Mouse (Mus musculus) stomach, embryonic 16.5 days (tissue): ENCODE measurements around the gene Cebpz. TPM values are rescaled to one million over a fixed set of nuclear protein-coding genes. Genes with fewer than 3 reads are reported as not detected.

Source experiments
- ATAC-seq: fragments of 200-750 bp; cut with Nextera tagmentation; 2 replicates; pipeline ENCODE4 v1.8.0; 2017; ENCODE audit warnings: moderate number of reproducible peaks, moderate TSS enrichment; ENCODE audit not compliant: insufficient read depth, low FRiP score
- H3K27ac ChIP-seq: fragments of 300-500 bp; sonication (generic); 2 replicates; pipeline ENCODE4 v1.5.1; 2014; ENCODE audit warnings: low read length
- H3K27me3 ChIP-seq: fragments of 300-500 bp; sonication (generic); 2 replicates; pipeline ENCODE4 v1.6.1; 2014; ENCODE audit warnings: low read length, control low read depth, mixed read lengths; ENCODE audit not compliant: control insufficient read depth, insufficient read depth
- H3K36me3 ChIP-seq: fragments of 300-500 bp; sonication (generic); 2 replicates; pipeline ENCODE4 v1.6.1; 2014; ENCODE audit warnings: low read length; ENCODE audit not compliant: control insufficient read depth, insufficient read depth
- H3K4me1 ChIP-seq: fragments of 300-500 bp; sonication (generic); 2 replicates; pipeline ENCODE4 v1.6.1; 2014; ENCODE audit warnings: low read length, control low read depth, mixed read lengths; ENCODE audit not compliant: control insufficient read depth, insufficient read depth
- H3K4me2 ChIP-seq: fragments of 300-500 bp; sonication (generic); 2 replicates; pipeline ENCODE4 v1.6.1; 2014; ENCODE audit warnings: low read depth, low read length, mixed read lengths
- H3K4me3 ChIP-seq: fragments of 300-500 bp; sonication (generic); replicated peaks from 2 replicates; pipeline ENCODE4 v1.5.1; 2014; ENCODE audit warnings: mild to moderate bottlenecking, low read length
- H3K9ac ChIP-seq: fragments of 300-500 bp; sonication (generic); 2 replicates; pipeline ENCODE4 v1.6.1; 2014; ENCODE audit warnings: low read length
- H3K9me3 ChIP-seq: fragments of 300-500 bp; sonication (generic); replicated peaks from 2 replicates; pipeline ENCODE4 v1.6.1; 2016; ENCODE audit warnings: low read length, control low read depth; ENCODE audit not compliant: control insufficient read depth
- WGBS: fragments of 180-500 bp; shearing (Covaris S2); extraction: QIAGEN DNeasy Blood & Tissue Kit; methylation state at CpG from one replicate; pipeline ENCODE4 v1.1.7; 2014; 5-methylcytosine and 5-hydroxymethylcytosine counted together
- polyA plus RNA-seq: library from polyadenylated mRNA; unstranded; fragments of >200 nt; fragmentation: Nextera tagmentation; extraction: Ambion mirVana; gene quantifications from 2 replicates; pipeline ENCODE4 v1.2.1, GENCODE M21; 2015

Gene Cebpz
- polyA plus RNA-seq, 1 experiment from 2014 or later = 48.2 TPM

GRCm38 (mm10) chr17:78888554-78888953, 48.3 kb downstream of the Cebpz start:
- H3K4me2 ChIP-seq = no peak overlapping the region
- no peaks in the 10 kb centered on the region for H3K4me1 ChIP-seq
- H3K9ac ChIP-seq = no peak overlapping the region
- H3K4me3 ChIP-seq = no peak overlapping the region
- H3K27me3 ChIP-seq = no peaks in the 10 kb centered on the region
- H3K27ac ChIP-seq = no peak overlapping the region
- H3K9me3 ChIP-seq = no peaks in the 10 kb centered on the region; the same call in 1 of the 2 replicates
- no peaks in the 10 kb centered on the region for H3K36me3 ChIP-seq
- ATAC-seq = no peak
- WGBS = 77% methylated on average over 4 of the region's 4 CpGs

- H3K36me3 ChIP-seq = no peaks in the 10 kb centered on the region
- H3K4me3 ChIP-seq = no peak overlapping the region
- H3K9ac ChIP-seq = no peak overlapping the region
- WGBS = 77% methylated on average over 5 of the region's 5 CpGs
- no peak overlapping the region for H3K27ac ChIP-seq
- peaks cover 5% of the 10 kb centered on the region for H3K4me1 ChIP-seq
- ATAC-seq = no peak
- H3K27me3 ChIP-seq = no peaks in the 10 kb centered on the region
- no peak overlapping the region for H3K4me2 ChIP-seq
- H3K9me3 ChIP-seq = no peaks in the 10 kb centered on the region; the same call in 1 of the 2 replicates
Observed at GRCm38 (mm10) chr17:78885286-78886065, 51.4 kb downstream of the Cebpz start.

GRCm38 (mm10) chr17:78883291-78883690, 53.6 kb downstream of the Cebpz start:
- no peak overlapping the region for H3K4me2 ChIP-seq
- H3K27me3 ChIP-seq = no peaks in the 10 kb centered on the region
- H3K36me3 ChIP-seq = no peaks in the 10 kb centered on the region
- 88% methylated on average over 4 of the region's 4 CpGs for WGBS
- no peak overlapping the region for H3K9ac ChIP-seq
- H3K4me3 ChIP-seq = no peak overlapping the region
- ATAC-seq = no peak
- peaks cover 5% of the 10 kb centered on the region for H3K4me1 ChIP-seq
- H3K27ac ChIP-seq = no peak overlapping the region
- H3K9me3 ChIP-seq = no peaks in the 10 kb centered on the region; the same call in 1 of the 2 replicates

DNA sequence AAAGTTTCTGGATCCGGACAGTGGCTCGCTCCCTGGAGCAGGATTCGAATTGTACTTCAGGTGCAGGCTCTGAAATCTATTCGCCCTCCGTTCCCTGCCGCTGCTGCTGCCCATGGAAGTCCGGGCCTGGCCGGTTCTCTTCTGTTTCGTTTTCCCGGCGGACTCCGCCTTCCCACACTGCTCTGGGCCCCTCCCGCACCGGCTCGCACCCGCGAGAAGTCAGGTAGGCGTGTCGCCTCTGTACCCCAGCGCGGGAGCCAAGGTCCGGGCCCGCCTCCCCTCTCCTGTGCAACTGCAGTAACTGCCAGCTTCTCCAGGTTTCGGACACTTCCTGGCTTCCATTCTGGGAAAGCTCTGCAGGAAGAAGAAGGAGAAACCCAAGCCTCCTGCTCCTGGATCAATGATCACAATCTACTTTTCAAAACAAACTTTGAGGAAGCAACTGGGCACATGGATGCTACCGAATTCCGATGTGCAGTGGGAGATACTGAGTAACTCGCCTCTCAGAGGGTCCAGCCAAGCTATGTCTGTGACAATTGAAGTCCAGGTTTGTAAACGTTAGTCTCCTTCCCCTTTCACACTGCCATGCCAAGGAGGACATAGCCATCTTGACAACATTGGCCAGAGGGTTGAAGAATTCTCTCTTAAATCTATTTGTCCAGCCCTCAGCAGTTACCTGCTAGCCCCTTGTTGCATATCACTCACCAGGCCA, 54.3 kb downstream of the Cebpz start, which contains the start of gene Eif2ak2:
Eif2ak2 (minus strand) TSS at position 173 of the 712 bp plus-strand sequence.
- peak within 1 kb of the TSS; percentile 69 for H3K4me3 ChIP-seq
- peak within 1 kb of the TSS; percentile 77 for H3K9ac ChIP-seq
- no peaks in the 10 kb centered on the region for H3K27me3 ChIP-seq
- peaks cover 5% of the 10 kb centered on the region for H3K4me1 ChIP-seq
- H3K4me2 ChIP-seq = peak within 1 kb of the TSS; percentile 61
- WGBS = under 1% methylated on average over 28 of the region's 28 CpGs
- peak; percentile 98 for ATAC-seq
- no peaks in the 10 kb centered on the region; the same call in 1 of the 2 replicates for H3K9me3 ChIP-seq
- H3K27ac ChIP-seq = peak within 1 kb of the TSS; percentile 64
- H3K36me3 ChIP-seq = no peaks in the 10 kb centered on the region

DNA sequence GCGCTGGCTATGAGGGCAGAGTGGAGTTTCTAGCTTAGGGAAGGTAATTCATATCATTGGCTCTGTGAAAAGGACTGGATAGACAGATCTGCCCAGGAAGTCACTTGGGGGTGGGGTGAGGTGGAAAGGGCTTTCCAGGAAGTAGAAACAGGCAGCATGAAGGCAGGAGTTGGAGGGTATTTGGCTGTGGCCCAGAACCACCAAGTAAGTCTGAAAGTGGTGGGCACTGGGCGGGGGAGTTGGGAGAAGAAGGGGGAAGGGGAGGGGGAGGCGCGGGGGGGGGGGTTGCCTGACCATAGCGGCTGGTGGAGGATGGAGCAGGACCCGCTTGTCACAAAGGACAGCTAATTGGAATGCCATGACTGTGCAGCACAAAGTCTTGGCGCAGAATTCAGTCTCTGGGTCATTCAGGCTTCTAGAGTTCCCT, 55.0 kb downstream of the Cebpz start:
- 9% methylated on average over 5 of the region's 7 CpGs for WGBS

GRCm38 (mm10) chr17:78873886-78874285, 63.0 kb downstream of the Cebpz start:
- Histone ChIP-seq H3K4me2 (no peak overlapping the region), H3K4me1 (no peaks in the 10 kb centered on the region), H3K36me3 (peaks cover 2% of the 10 kb centered on the region; the same call in 1 of the 2 replicates), H3K27ac (no peak overlapping the region), H3K9ac (no peak overlapping the region), H3K27me3 (no peaks in the 10 kb centered on the region), H3K4me3 (no peak overlapping the region), H3K9me3 (no peaks in the 10 kb centered on the region)
- 91% methylated on average over 6 of the region's 6 CpGs for WGBS
- no peak for ATAC-seq

More for the DNA sequence above, 55.0 kb downstream of the Cebpz start:
- Histone ChIP-seq H3K9ac (peak overlapping the region; percentile 77), H3K4me1 (peaks cover 5% of the 10 kb centered on the region), H3K4me2 (peak overlapping the region; percentile 61), H3K9me3 (no peaks in the 10 kb centered on the region; the same call in 1 of the 2 replicates), H3K36me3 (no peaks in the 10 kb centered on the region), H3K4me3 (peak overlapping the region; percentile 69), H3K27ac (peak overlapping the region; percentile 64; the same call in 1 of the 2 replicates), H3K27me3 (no peaks in the 10 kb centered on the region)
- ATAC-seq = peak; percentile 51; the same call in 1 of the 2 replicates

Other genes with a start within 250 kb of the Cebpz start
- gene Strn, start 199.9 kb downstream of the Cebpz start, polyA plus RNA-seq = 6.2 and 6.6 TPM in 2 replicates
- gene Heatr5b, start 101.7 kb downstream of the Cebpz start, polyA plus RNA-seq = 12.0 and 14.0 TPM in 2 replicates
- 38.3 and 43.6 TPM in 2 replicates for gene Gpatch11, start 101.5 kb downstream of the Cebpz start, polyA plus RNA-seq
- gene Eif2ak2, start 54.5 kb downstream of the Cebpz start, polyA plus RNA-seq = 10.7 and 13.1 TPM in 2 replicates
- 0.21 TPM in 2 replicates for gene Sult6b1, start 30.1 kb downstream of the Cebpz start, polyA plus RNA-seq
- 99.8 and 113 TPM in 2 replicates for gene Cebpzos, start 20.6 kb downstream of the Cebpz start, polyA plus RNA-seq
- 42.4 and 51.1 TPM in 2 replicates for gene Ndufaf7, start 70 bp upstream of the Cebpz start, polyA plus RNA-seq
- 32.9 and 35.7 TPM in 2 replicates for gene Prkd3, start 83.8 kb upstream of the Cebpz start, polyA plus RNA-seq
- gene Qpct, start 114.8 kb upstream of the Cebpz start, polyA plus RNA-seq = 16.3 and 18.4 TPM in 2 replicates